Mouse (Mus musculus): ENCODE measurements at regions not wholly inside any gene's neighbourhood (a gene's known extent, or its start where the extent isn't known, plus 50 kb on each side); places are given as distances from the start of the nearest gene placed in this dataset.

GRCm38 (mm10) chr5:16468560-16468959, 84.7 kb upstream of the Hgf start:
- TF ChIP-seq EP300 (IDR thresholded peaks at IDR 0.05; ENCODE audit: low read depth) (peak; percentile 62; the same call in 1 of the 2 replicates), CTCF (IDR thresholded peaks at IDR 0.05; ENCODE audit: low read depth) (no peak)

All from liver, postnatal 0 days (tissue).